Mouse (Mus musculus) liver, embryonic 12.5 days (tissue): ENCODE data around the gene Nsun7. TPM values are rescaled to one million over a fixed set of nuclear protein-coding genes. Genes with fewer than 3 reads are reported as not detected.
A peak's percentile ranks its signal among the peaks of the same experiment; 100 is the strongest.

Experiments
- ATAC-seq: fragments of 200-750 bp; cut with Nextera tagmentation; 2 replicates; pipeline ENCODE4 v1.8.0; 2017; ENCODE audit warnings: moderate number of reproducible peaks, mild to moderate bottlenecking, moderate library complexity
- H3K27ac ChIP-seq: fragments of 300-500 bp; sonication (generic); 2 replicates; pipeline ENCODE4 v1.5.1; 2016; ENCODE audit warnings: mild to moderate bottlenecking
- H3K27me3 ChIP-seq: fragments of 300-500 bp; sonication (generic); replicated peaks from 2 replicates; pipeline ENCODE4 v1.6.1; 2016; ENCODE audit warnings: mild to moderate bottlenecking, moderate library complexity
- H3K36me3 ChIP-seq: fragments of 300-500 bp; sonication (generic); 2 replicates; pipeline ENCODE4 v1.6.1; 2016; ENCODE audit warnings: mild to moderate bottlenecking, moderate library complexity
- H3K4me1 ChIP-seq: fragments of 300-500 bp; sonication (generic); 2 replicates; pipeline ENCODE4 v1.6.1; 2016
- H3K4me2 ChIP-seq: fragments of 300-500 bp; sonication (generic); 2 replicates; pipeline ENCODE4 v1.6.1; 2016; ENCODE audit warnings: mild to moderate bottlenecking, moderate library complexity
- H3K4me3 ChIP-seq: fragments of 300-500 bp; sonication (generic); 2 replicates; pipeline ENCODE4 v1.5.1; 2016; ENCODE audit warnings: mild to moderate bottlenecking, moderate library complexity
- H3K9ac ChIP-seq: fragments of 300-500 bp; sonication (generic); 2 replicates; pipeline ENCODE4 v1.6.1; 2016; ENCODE audit warnings: mild to moderate bottlenecking, moderate library complexity
- H3K9me3 ChIP-seq: fragments of 300-500 bp; sonication (generic); replicated peaks from 2 replicates; pipeline ENCODE4 v1.6.1; 2016; ENCODE audit warnings: mild to moderate bottlenecking, moderate library complexity
- WGBS: fragments of 180-500 bp; shearing (Covaris S2); methylation state at CpG from one replicate; pipeline ENCODE4 v1.1.7; 2016; ENCODE audit not compliant: insufficient replicate concordance; 5-methylcytosine and 5-hydroxymethylcytosine counted together
- polyA plus RNA-seq: library from polyadenylated mRNA; unstranded; fragments of >200 nt; fragmentation: Nextera tagmentation; extraction: Ambion mirVana; gene quantifications from 2 replicates; pipeline ENCODE4 v1.2.1, GENCODE M21; 2016

Nsun7 gene
- polyA plus RNA-seq, 1 experiment from 2014 or later: 0.05 TPM

DNA sequence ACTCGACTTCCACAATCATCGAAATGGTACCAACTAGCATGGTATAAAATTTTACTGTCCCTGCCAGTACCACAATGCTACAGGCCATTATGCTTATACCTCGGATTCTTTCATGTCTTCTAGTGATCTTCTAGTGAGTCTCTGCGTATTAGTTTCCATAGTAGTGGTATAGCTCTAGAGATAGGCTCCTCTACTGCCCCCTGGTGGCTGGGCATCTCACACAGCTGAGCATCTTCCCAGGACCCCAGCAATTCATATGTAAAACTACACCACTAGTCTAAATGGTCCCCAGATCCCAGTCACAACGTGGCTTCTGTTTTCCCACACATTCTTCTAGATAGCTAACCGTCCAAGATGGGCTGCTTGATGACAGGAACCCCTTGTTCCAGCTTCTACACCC, 59.6 kb downstream of the Nsun7 start:
- Histone ChIP-seq H3K9me3 (no peaks in the 10 kb centered on the region), H3K9ac (no peak overlapping the region), H3K36me3 (no peaks in the 10 kb centered on the region), H3K4me1 (peaks cover 13% of the 10 kb centered on the region), H3K4me2 (no peak overlapping the region), H3K4me3 (no peak overlapping the region), H3K27ac (no peak overlapping the region), H3K27me3 (no peaks in the 10 kb centered on the region)
- 54% methylated on average over 6 of the region's 6 CpGs for WGBS
- no peak for ATAC-seq

DNA sequence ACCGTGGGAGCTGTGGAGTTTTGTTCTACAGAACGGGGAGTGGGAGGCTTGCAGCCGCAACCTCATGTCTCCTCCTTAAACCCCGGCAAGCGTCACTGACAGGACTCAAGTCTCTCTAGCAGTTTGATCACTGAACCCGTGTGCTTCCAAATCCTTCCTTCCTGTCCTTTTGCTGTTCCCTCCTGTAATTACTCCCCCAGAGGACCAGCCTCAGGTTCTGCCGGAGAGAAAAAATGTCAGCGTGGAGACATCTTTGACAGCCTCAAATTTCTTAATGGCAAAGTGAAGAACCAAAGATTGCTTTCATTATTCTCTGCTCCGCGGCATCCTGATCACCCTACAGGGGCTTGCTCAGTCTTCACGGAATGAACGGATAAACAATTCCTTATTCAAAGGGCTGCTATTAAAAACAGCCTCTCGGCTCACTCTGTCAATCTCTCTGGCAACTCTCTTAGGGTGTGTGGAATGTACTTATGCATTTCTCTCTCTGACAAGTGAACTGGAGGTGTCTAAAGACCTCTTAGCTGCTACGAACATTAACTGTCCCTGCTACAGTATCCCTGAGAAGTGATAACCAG, 60.2 kb downstream of the Nsun7 start:
- Histone ChIP-seq H3K4me3 (no peak overlapping the region), H3K4me2 (no peak overlapping the region), H3K9ac (no peak overlapping the region), H3K36me3 (no peaks in the 10 kb centered on the region), H3K9me3 (no peaks in the 10 kb centered on the region), H3K4me1 (peaks cover 15% of the 10 kb centered on the region), H3K27me3 (no peaks in the 10 kb centered on the region), H3K27ac (no peak overlapping the region)
- 71% methylated on average over 14 of the region's 14 CpGs for WGBS
- ATAC-seq: no peak

DNA sequence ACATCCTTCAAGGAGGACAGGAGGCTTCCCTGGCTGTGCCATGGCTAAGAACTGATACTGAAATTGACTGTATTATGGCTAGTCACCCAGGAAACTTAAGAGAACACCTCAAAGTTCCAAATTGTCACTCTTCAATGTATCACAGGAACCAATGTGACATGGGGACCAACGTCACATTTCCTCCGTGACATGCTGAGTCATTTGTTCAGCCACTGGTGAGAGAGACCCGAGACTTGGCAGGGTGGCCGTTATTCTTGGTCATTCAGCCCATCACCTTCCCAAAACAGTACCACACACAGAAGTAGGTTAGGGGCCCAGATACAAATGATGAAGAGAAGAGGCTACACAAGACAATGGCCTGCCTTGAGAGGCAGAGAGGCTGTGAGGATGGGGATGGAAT, 63.4 kb downstream of the Nsun7 start:
- no peaks in the 10 kb centered on the region for H3K27me3 ChIP-seq
- H3K4me2 ChIP-seq: no peak overlapping the region
- no peaks in the 10 kb centered on the region for H3K36me3 ChIP-seq
- no peak overlapping the region for H3K4me3 ChIP-seq
- peaks cover 15% of the 10 kb centered on the region for H3K4me1 ChIP-seq
- no peak overlapping the region for H3K27ac ChIP-seq
- H3K9ac ChIP-seq: no peak overlapping the region
- no peaks in the 10 kb centered on the region for H3K9me3 ChIP-seq
- 24% methylated on average over 4 of the region's 4 CpGs for WGBS
- ATAC-seq: no peak

GRCm38 (mm10) chr5:66323603-66324002, 63.9 kb downstream of the Nsun7 start:
- Histone ChIP-seq H3K27me3 (no peaks in the 10 kb centered on the region), H3K4me1 (peaks cover 15% of the 10 kb centered on the region), H3K4me2 (no peak overlapping the region), H3K4me3 (no peak overlapping the region), H3K9me3 (no peaks in the 10 kb centered on the region), H3K27ac (no peak overlapping the region), H3K36me3 (no peaks in the 10 kb centered on the region), H3K9ac (no peak overlapping the region)
- WGBS: 33% methylated on average over 10 of the region's 11 CpGs
- no peak for ATAC-seq

DNA sequence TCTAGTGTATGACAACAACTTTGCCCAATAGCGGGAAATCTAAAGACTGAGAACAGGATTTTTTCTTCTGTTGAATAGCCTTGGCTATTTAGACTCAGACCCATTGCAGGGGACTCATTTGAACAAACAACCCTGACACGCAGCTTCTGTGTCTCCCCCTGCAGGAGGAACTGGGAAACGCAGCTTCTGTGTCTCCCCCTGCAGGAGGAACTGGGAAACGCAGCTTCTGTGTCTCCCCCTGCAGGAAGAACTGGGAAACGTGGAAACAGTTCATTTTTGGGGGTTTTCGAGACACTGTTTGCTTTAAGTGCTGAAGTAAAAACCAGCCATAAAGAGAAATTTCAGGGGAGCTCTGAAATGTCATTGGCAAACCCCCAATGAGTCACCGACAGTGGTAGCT, 66.7 kb downstream of the Nsun7 start:
- ATAC-seq: no peak
- Histone ChIP-seq H3K4me2 (no peak overlapping the region), H3K9me3 (no peaks in the 10 kb centered on the region), H3K27me3 (no peaks in the 10 kb centered on the region), H3K4me1 (peaks cover 15% of the 10 kb centered on the region), H3K9ac (no peak overlapping the region), H3K27ac (no peak overlapping the region), H3K4me3 (no peak overlapping the region), H3K36me3 (no peaks in the 10 kb centered on the region)
- 58% methylated on average over 7 of the region's 7 CpGs for WGBS

DNA sequence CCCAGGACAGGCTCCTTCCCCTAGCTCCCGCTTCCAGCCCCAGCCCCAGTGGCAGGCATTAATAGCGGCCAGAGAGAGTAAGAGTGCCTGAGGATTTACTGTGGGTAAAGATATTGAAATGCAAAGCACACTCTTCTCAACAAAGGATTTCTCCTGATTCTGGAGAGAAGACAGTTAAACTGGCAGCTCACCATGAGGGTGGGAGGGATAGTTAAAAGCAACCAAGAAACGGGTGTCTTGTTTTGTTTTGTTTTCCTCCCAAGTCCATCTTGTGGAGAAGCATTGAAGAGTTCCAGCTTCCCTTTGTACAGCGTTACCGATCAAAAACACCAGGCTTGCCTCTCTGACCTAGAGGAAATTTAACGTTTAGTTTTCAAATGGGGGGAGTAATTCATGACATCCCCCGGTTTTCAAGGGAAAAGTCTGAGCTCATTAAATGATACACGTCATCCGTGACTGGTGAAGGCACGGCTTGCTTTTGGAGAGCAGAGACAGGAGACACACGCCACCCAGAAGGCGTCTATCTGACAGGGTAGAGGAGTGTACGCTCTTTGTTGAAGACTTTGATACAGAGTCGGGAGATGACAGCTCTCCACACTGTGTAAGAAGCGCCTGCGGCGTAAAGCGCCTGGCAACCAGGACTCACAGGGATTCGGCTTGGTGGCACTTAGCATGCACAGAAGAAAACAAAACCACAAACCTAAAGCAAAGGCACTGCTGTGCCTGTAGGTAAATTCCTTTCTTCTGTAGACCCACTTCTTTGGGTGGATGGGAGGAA, 68.4 kb downstream of the Nsun7 start:
- no peak for ATAC-seq
- no peak overlapping the region for H3K4me2 ChIP-seq

DNA sequence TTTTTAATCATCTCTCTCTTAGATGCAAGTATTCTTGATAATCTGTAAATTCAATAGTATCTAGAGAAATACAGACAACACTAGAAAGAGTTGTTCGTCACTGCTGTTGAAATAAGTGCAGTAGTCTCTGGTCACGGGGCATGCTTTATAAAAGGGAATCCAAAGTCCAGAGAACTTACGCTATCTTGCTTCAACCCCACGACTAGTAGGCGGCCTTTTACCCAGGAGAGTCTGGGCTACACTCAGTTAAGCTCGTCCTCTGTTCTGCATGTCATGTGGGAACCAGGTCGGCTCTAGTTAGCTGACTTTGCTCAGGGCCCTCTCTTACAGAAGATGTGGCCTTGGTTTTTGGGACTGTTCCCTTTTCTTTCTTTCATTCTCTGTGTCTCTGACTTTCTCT, 69.1 kb downstream of the Nsun7 start:
- ATAC-seq: no peak
- Histone ChIP-seq H3K27me3 (no peaks in the 10 kb centered on the region), H3K36me3 (no peaks in the 10 kb centered on the region), H3K4me3 (no peak overlapping the region), H3K4me2 (no peak overlapping the region), H3K9me3 (no peaks in the 10 kb centered on the region), H3K27ac (no peak overlapping the region), H3K4me1 (peaks cover 7% of the 10 kb centered on the region; the same call in 1 of the 2 replicates), H3K9ac (no peak overlapping the region)
- 57% methylated on average over 7 of the region's 7 CpGs for WGBS

More for the DNA sequence above, 68.4 kb downstream of the Nsun7 start:
- Histone ChIP-seq H3K4me3 (no peak overlapping the region), H3K27ac (no peak overlapping the region), H3K36me3 (no peaks in the 10 kb centered on the region), H3K9me3 (no peaks in the 10 kb centered on the region), H3K9ac (no peak overlapping the region), H3K4me1 (peaks cover 13% of the 10 kb centered on the region), H3K27me3 (no peaks in the 10 kb centered on the region)
- 70% methylated on average over 19 of the region's 19 CpGs for WGBS

DNA sequence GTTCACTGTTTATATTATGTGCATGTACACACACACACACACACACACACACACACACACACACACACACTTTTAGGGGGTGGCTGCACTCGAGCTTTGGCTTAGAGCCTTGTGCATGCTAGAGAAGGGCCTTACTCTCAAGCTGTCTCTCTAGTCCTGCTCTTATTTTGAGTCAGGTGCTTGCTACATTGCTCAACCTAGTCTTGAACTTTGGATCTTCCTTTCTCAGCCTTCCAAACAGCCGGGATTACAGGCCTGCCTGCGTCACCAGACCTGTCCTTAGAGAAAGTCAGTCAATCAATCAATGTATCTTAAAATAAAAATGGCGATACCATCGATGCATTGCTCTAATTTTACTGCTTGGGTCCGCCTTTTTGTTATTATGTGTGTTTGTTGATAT, 71.1 kb downstream of the Nsun7 start:
- no peaks in the 10 kb centered on the region for H3K9me3 ChIP-seq
- no peak overlapping the region for H3K27ac ChIP-seq
- H3K9ac ChIP-seq: no peak overlapping the region
- H3K4me1 ChIP-seq: no peaks in the 10 kb centered on the region
- peaks cover 5% of the 10 kb centered on the region; the same call in 1 of the 2 replicates for H3K27me3 ChIP-seq
- H3K36me3 ChIP-seq: no peaks in the 10 kb centered on the region
- 61% methylated on average over 6 of the region's 6 CpGs for WGBS
- no peak overlapping the region for H3K4me2 ChIP-seq
- no peak overlapping the region for H3K4me3 ChIP-seq
- ATAC-seq: no peak

DNA sequence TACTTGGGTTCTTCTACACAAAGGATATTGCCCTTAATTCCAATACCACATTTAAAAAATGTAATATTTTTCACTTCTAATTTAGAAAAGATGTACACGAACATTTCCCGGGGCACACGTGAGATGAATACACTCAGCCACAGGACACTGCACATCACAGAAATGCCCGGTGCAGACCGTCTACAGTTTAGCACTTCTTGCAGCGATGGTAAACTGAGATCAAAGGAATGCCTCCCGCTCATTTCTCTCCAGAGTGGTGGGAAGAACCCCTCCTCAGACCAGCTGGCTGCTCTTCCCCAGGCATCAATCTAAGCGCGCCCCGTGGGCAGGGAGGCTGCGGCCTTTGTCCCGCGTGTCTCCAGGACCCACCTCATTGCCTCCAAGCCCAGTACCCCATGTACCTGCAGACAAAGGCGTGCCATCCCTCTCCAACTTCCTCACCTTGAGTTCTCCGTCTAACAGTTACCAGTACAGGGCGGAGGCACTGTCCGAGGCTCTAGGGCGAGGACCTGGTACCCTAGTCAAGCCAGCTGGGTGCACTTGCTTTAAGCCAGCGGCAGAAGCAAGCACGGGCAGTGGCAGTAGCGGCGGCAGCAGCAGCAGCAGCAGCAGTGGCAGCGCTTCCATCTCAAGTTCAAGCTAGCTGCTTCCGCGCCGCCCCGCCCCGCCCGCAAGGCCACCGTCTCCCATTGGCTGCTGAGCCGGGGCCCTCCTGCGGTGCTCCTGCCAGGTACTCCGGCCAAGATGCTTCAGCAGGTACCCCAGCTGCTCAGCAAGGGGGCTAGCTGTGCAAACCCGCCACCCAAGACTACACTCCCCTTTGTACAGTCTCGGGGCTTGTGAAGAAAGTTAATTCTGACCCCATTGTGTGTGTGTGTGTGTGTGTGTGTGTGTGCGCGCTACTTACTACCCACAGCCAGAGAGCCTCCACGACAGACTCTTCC, 77.6 kb downstream of the Nsun7 start:
- no peak overlapping the region for H3K27ac ChIP-seq
- WGBS: 10% methylated on average over 38 of the region's 38 CpGs
- peaks cover 39% of the 10 kb centered on the region for H3K27me3 ChIP-seq
- H3K4me1 ChIP-seq: peaks cover 9% of the 10 kb centered on the region; the same call in 1 of the 2 replicates
- peak overlapping the region; percentile 25 for H3K4me3 ChIP-seq
- H3K36me3 ChIP-seq: no peaks in the 10 kb centered on the region
- H3K4me2 ChIP-seq: peak overlapping the region; percentile 62
- no peak overlapping the region for H3K9ac ChIP-seq
- ATAC-seq: no peak
- H3K9me3 ChIP-seq: no peaks in the 10 kb centered on the region

GRCm38 (mm10) chr5:66337969-66338345, 78.3 kb downstream of the Nsun7 start:
- Histone ChIP-seq H3K27ac (no peak overlapping the region), H3K4me1 (peaks cover 9% of the 10 kb centered on the region; the same call in 1 of the 2 replicates), H3K36me3 (no peaks in the 10 kb centered on the region), H3K4me2 (peak overlapping the region; percentile 62), H3K4me3 (peak overlapping the region; percentile 25; the same call in 1 of the 2 replicates), H3K27me3 (peaks cover 39% of the 10 kb centered on the region), H3K9ac (no peak overlapping the region), H3K9me3 (no peaks in the 10 kb centered on the region)
- ATAC-seq: no peak
- 38% methylated on average over 6 of the region's 6 CpGs for WGBS

GRCm38 (mm10) chr5:66338583-66338982, 78.9 kb downstream of the Nsun7 start:
- H3K36me3 ChIP-seq: no peaks in the 10 kb centered on the region
- no peaks in the 10 kb centered on the region for H3K9me3 ChIP-seq
- no peak overlapping the region for H3K4me3 ChIP-seq
- no peak overlapping the region for H3K27ac ChIP-seq
- peaks cover 39% of the 10 kb centered on the region for H3K27me3 ChIP-seq
- no peak overlapping the region for H3K4me2 ChIP-seq
- WGBS: 33% methylated on average over 7 of the region's 7 CpGs
- no peak for ATAC-seq
- no peak overlapping the region for H3K9ac ChIP-seq
- H3K4me1 ChIP-seq: peaks cover 9% of the 10 kb centered on the region
